Comparison of ENCODE assay signal across 32 mouse cellular contexts in genomic region chr11:99077869-99078268, GRCm38 (mm10). TPM values are rescaled to one million over a fixed set of nuclear protein-coding genes. Genes with fewer than 3 reads are reported as not detected.
DNase-seq lines count a peak whose midpoint lies in the region; ATAC-seq and TF ChIP-seq lines count a peak whose summit lies in the region.
"Had no signal": no experiment of that assay in that cellular context is flagged by ENCODE, and none has a peak within 500 bp of the region (broad histone marks: within the 10 kb centered on the region; RNA-seq: fewer than 3 reads in every experiment).

No protein-coding gene starts in this region.

- no peaks in the 10 kb centered on the region for H3K27me3 ChIP-seq in embryonic facial prominence, embryonic 10.5 days (replicated peaks; ENCODE audit: low read depth, poor library complexity, severe bottlenecking)
- no peaks in the 10 kb centered on the region for H3K27me3 ChIP-seq in embryonic facial prominence, embryonic 15.5 days
- H3K27me3 ChIP-seq in limb, embryonic 14.5 days (ENCODE audit: control insufficient read depth, insufficient read depth, low read length) = no peaks in the 10 kb centered on the region
- H3K27me3 ChIP-seq: heart, embryonic 12.5 days; hindbrain, embryonic 15.5 days; liver, embryonic 13.5 days; neural tube, embryonic 15.5 days had no signal

- H3K27ac ChIP-seq in ES-E14 (ENCODE audit: insufficient read depth, low read depth, low read length, poor library complexity, severe bottlenecking) = no peak overlapping the region
- peak overlapping the region; percentile 73; the same call in 1 of the 2 replicates for H3K27ac ChIP-seq in embryonic facial prominence, embryonic 10.5 days (replicated peaks)
- H3K27ac ChIP-seq in embryonic facial prominence, embryonic 15.5 days (replicated peaks) = peak overlapping the region; percentile 71
- peak overlapping the region; percentile 72 for H3K27ac ChIP-seq in limb, embryonic 14.5 days (replicated peaks; ENCODE audit: low read depth, low read length)
- H3K27ac ChIP-seq: heart, adult 2 months; hindbrain, embryonic 15.5 days; liver, embryonic 13.5 days; neural tube, embryonic 15.5 days had no signal

- TF ChIP-seq POLR2A in limb, embryonic 14.5 days (IDR thresholded peaks at IDR 0.05; ENCODE audit: borderline replicate concordance, extremely low read depth, insufficient read depth, insufficient read length) = no peak

- in situ Hi-C loops in ES-E14 (cut with MboI; ENCODE audit: low sequenced_read_pairs in 2 of 2, unreplicated experiment in 2 of 2) = no loop called here

- H3K4me3 ChIP-seq in ES-E14 (ENCODE audit: insufficient read depth in 1 of 2, low read depth in 1 of 2, low read length in 2 of 2, poor library complexity in 1 of 2, severe bottlenecking in 1 of 2) = no peak overlapping the region
- no peak overlapping the region for H3K4me3 ChIP-seq in embryonic facial prominence, embryonic 10.5 days
- H3K4me3 ChIP-seq in embryonic facial prominence, embryonic 15.5 days (replicated peaks) = no peak overlapping the region
- H3K4me3 ChIP-seq in limb, embryonic 14.5 days (replicated peaks; ENCODE audit: low read length) = no peak overlapping the region
- H3K4me3 ChIP-seq: erythroblast, embryonic 14.5 days; heart, adult 2 months; heart, embryonic 12.5 days; hindbrain, embryonic 10.5 days; hindbrain, embryonic 15.5 days; liver, embryonic 13.5 days; megakaryocyte, embryonic 14.5 days; neural tube, embryonic 15.5 days had no signal

- no peak for ATAC-seq in embryonic facial prominence, embryonic 15.5 days (ENCODE audit: insufficient number of reproducible peaks, low FRiP score, low TSS enrichment, low read depth)
- 0 out of 2 replicates have a peak, but pooled peaks have one; percentile 11 for ATAC-seq in limb, embryonic 14.5 days (ENCODE audit: low FRiP score, low read depth)
- ATAC-seq: CD4-positive, CD25-positive, alpha-beta regulatory T cell, adult 4 months; forebrain, embryonic 16.5 days; inflammation-experienced regulatory T-cells, adult 6 months; lung, postnatal 0 days had no signal

- 77% methylated on average over 8 of the region's 8 CpGs for WGBS in embryonic facial prominence, embryonic 10.5 days
- WGBS in embryonic facial prominence, embryonic 15.5 days = 45% methylated on average over 8 of the region's 8 CpGs
- 45% methylated on average over 8 of the region's 8 CpGs for WGBS in limb, embryonic 14.5 days

- intact Hi-C loops in heart, postnatal 36 days (cut with DNase I) = no loop called here
- intact Hi-C loops in heart, postnatal 10 days (cut with DNase I) = loop anchor here (2.0 kb wide), 1 partner anchor 39 kb away; no protein-coding TSS in a partner anchor

- no peaks in the 10 kb centered on the region for H3K36me3 ChIP-seq in ES-E14 (ENCODE audit: control insufficient read depth, insufficient read depth, low read length, poor library complexity, severe bottlenecking)
- H3K36me3 ChIP-seq in embryonic facial prominence, embryonic 10.5 days (replicated peaks) = no peaks in the 10 kb centered on the region
- H3K36me3 ChIP-seq in embryonic facial prominence, embryonic 15.5 days = 0 out of 2 replicates have a peak, but pooled peaks cover 3% of the 10 kb centered on the region
- no peaks in the 10 kb centered on the region for H3K36me3 ChIP-seq in limb, embryonic 14.5 days (ENCODE audit: control insufficient read depth, insufficient read depth, low read length)
- H3K36me3 ChIP-seq: heart, embryonic 12.5 days; hindbrain, embryonic 10.5 days; hindbrain, embryonic 15.5 days; liver, embryonic 13.5 days; neural tube, embryonic 15.5 days had no signal

- H3K9ac ChIP-seq in ES-E14 (ENCODE audit: insufficient read depth, low read depth, low read length, poor library complexity, severe bottlenecking) = no peak overlapping the region
- H3K9ac ChIP-seq in embryonic facial prominence, embryonic 15.5 days = no peak overlapping the region
- no peak overlapping the region for H3K9ac ChIP-seq in limb, embryonic 14.5 days (ENCODE audit: low read depth, low read length, severe bottlenecking)
- H3K9ac ChIP-seq: heart, embryonic 12.5 days; hindbrain, embryonic 15.5 days; liver, embryonic 13.5 days; neural tube, embryonic 15.5 days had no signal

- H3K4me1 ChIP-seq in ES-E14 (ENCODE audit: control insufficient read depth in 2 of 2, insufficient read depth in 2 of 2, low read length in 2 of 2, poor library complexity in 1 of 2) = no peaks in the 10 kb centered on the region; a peak in 1 of 4 replicates
- peaks cover 85% of the 10 kb centered on the region for H3K4me1 ChIP-seq in embryonic facial prominence, embryonic 10.5 days
- H3K4me1 ChIP-seq in embryonic facial prominence, embryonic 15.5 days = peaks cover 69% of the 10 kb centered on the region
- peaks cover 63% of the 10 kb centered on the region for H3K4me1 ChIP-seq in limb, embryonic 14.5 days (ENCODE audit: control insufficient read depth, insufficient read depth, low read length)
- H3K4me1 ChIP-seq: hindbrain, embryonic 15.5 days; megakaryocyte, embryonic 14.5 days had no signal

- DNase-seq in ES-E14 (ENCODE audit: low read depth, low spot score) = no peak
- DNase-seq in embryonic facial prominence, embryonic 10.5 days (ENCODE audit: low spot score) = no peak
- DNase-seq in limb, embryonic 14.5 days (ENCODE audit: low spot score) = no peak
- DNase-seq in heart, postnatal 36 days = no peak
- no peak for DNase-seq in natural killer cell, adult 2 months (ENCODE audit: low spot score in 2 of 2)
- no peak for DNase-seq in heart, postnatal 10 days
- DNase-seq: adrenal gland, postnatal 14 days; cerebellum, adult 18-20 months; cerebellum, postnatal 10 days; heart, adult 2 months; kidney, adult 11 months; kidney, postnatal 25 days; left cerebral cortex, postnatal 4 days; liver, embryonic 13.5 days; lung, adult 18-20 months; lung, postnatal 4 days; midbrain, embryonic 14.5 days; retina, postnatal 1 day; right cerebral cortex, postnatal 14 days had no signal

- H3K9me3 ChIP-seq in ES-E14 (ENCODE audit: control insufficient read depth, insufficient read depth, low read depth, low read length) = no peaks in the 10 kb centered on the region
- no peaks in the 10 kb centered on the region for H3K9me3 ChIP-seq in embryonic facial prominence, embryonic 10.5 days
- H3K9me3 ChIP-seq in embryonic facial prominence, embryonic 15.5 days (replicated peaks) = no peaks in the 10 kb centered on the region
- no peaks in the 10 kb centered on the region for H3K9me3 ChIP-seq in limb, embryonic 14.5 days (ENCODE audit: control insufficient read depth, low read length)
- H3K9me3 ChIP-seq: heart, embryonic 12.5 days; hindbrain, embryonic 10.5 days; hindbrain, embryonic 15.5 days; liver, embryonic 13.5 days; megakaryocyte, embryonic 14.5 days; neural tube, embryonic 15.5 days had no signal

- 0 out of 2 replicates have a peak overlapping the region, but pooled peaks have one; percentile 6 for H3K4me2 ChIP-seq in embryonic facial prominence, embryonic 15.5 days (replicated peaks)
- no peak overlapping the region for H3K4me2 ChIP-seq in limb, embryonic 14.5 days (replicated peaks; ENCODE audit: low read depth, low read length, severe bottlenecking)
- H3K4me2 ChIP-seq: heart, embryonic 12.5 days; hindbrain, embryonic 15.5 days; liver, embryonic 13.5 days; neural tube, embryonic 15.5 days had no signal

TF ChIP-seq in ES-E14, 5 proteins besides CTCF, POLR2A, EP300 and RAD21:
- TF ChIP-seq ZNF384 (IDR thresholded peaks at IDR 0.05; ENCODE audit: low read depth, low read length) = peak; percentile 37; the same call in 1 of the 2 replicates
- no peak for TF ChIP-seq MAFK (IDR thresholded peaks at IDR 0.05; ENCODE audit: insufficient read depth, low read depth, low read length)

RNA-seq across cellular contexts. Expression of gene Tns4, which starts 11.2 kb away (rescaled TPM):
- total RNA-seq in ES-E14 (2012; rRNA removed) = 1.1 and 1.2 TPM in 2 replicates
- 0.96 and 1.0 TPM in 2 replicates for polyA plus RNA-seq in embryonic facial prominence, embryonic 10.5 days (2016; fragmentation: Nextera tagmentation; extraction: Ambion mirVana)
- 2.7 and 2.8 TPM in 2 replicates for polyA plus RNA-seq in embryonic facial prominence, embryonic 15.5 days (2015; fragmentation: Nextera tagmentation; extraction: Ambion mirVana)
- 1.6 and 1.7 TPM in 2 replicates for polyA plus RNA-seq in limb, embryonic 14.5 days (2012; rRNA removed)
- 1.5 and 2.5 TPM in 2 replicates for polyA plus RNA-seq in limb, embryonic 14.5 days (2014; fragmentation: Nextera tagmentation; extraction: Ambion mirVana)
- total RNA-seq in heart, postnatal 36 days (2021) = under 1 TPM; 0.27 to 0.36 TPM
- total RNA-seq in heart, postnatal 10 days (2021) = under 1 TPM; 0.12 TPM
- total RNA-seq: gastrocnemius, adult 8-10 months; layer of hippocampus, postnatal 25 days; left cerebral cortex, postnatal 4 days had no signal
- polyA plus RNA-seq: erythroblast, embryonic 14.5 days; forebrain, embryonic 16.5 days had no signal

RNA-seq across cellular contexts. Expression of gene Igfbp4, which starts 36.8 kb away (rescaled TPM):
- 31.5 and 38.8 TPM in 2 replicates for total RNA-seq in ES-E14 (2012; rRNA removed)
- polyA plus RNA-seq in embryonic facial prominence, embryonic 10.5 days (2016; fragmentation: Nextera tagmentation; extraction: Ambion mirVana) = 658 and 684 TPM in 2 replicates
- 1,352 and 1,417 TPM in 2 replicates for polyA plus RNA-seq in embryonic facial prominence, embryonic 15.5 days (2015; fragmentation: Nextera tagmentation; extraction: Ambion mirVana)
- polyA plus RNA-seq in limb, embryonic 14.5 days (2012; rRNA removed) = 942 and 1,029 TPM in 2 replicates
- polyA plus RNA-seq in limb, embryonic 14.5 days (2014; fragmentation: Nextera tagmentation; extraction: Ambion mirVana) = 1,086 and 1,234 TPM in 2 replicates
- total RNA-seq in heart, postnatal 36 days (2021) = 10 to 100 TPM; 80.6 to 93.5 TPM
- total RNA-seq in heart, postnatal 10 days (2021) = 100 to 1,000 TPM; 192 to 218 TPM

RNA-seq across cellular contexts. Expression of gene Top2a, which starts 53.9 kb away (rescaled TPM):
- total RNA-seq in ES-E14 (2012; rRNA removed) = 353 and 381 TPM in 2 replicates
- polyA plus RNA-seq in embryonic facial prominence, embryonic 10.5 days (2016; fragmentation: Nextera tagmentation; extraction: Ambion mirVana) = 332 and 336 TPM in 2 replicates
- 162 and 168 TPM in 2 replicates for polyA plus RNA-seq in embryonic facial prominence, embryonic 15.5 days (2015; fragmentation: Nextera tagmentation; extraction: Ambion mirVana)
- polyA plus RNA-seq in limb, embryonic 14.5 days (2012; rRNA removed) = 98.2 and 134 TPM in 2 replicates
- polyA plus RNA-seq in limb, embryonic 14.5 days (2014; fragmentation: Nextera tagmentation; extraction: Ambion mirVana) = 205 and 209 TPM in 2 replicates
- 1 to 10 TPM; 3.9 to 4.6 TPM for total RNA-seq in heart, postnatal 36 days (2021)
- total RNA-seq in heart, postnatal 10 days (2021) = 10 to 100 TPM; 53.3 to 57.0 TPM

Comparison
In these comparisons a context has a peak if more than half of its experiments do, and no peak if none do; other contexts are left out.
1. RNA of gene Top2a, which starts 53.9 kb away (total RNA-seq): 353 to 381 TPM in ES-E14 and 53.3 to 57.0 TPM in heart, postnatal 10 days; 3.9 to 4.6 TPM in heart, postnatal 36 days; every median in the first group is over 4 times any median in the second.